Mouse (Mus musculus) liver, adult 10 weeks (tissue): Measurements from ENCODE around the gene Abcb7. TPM values are rescaled to one million over a fixed set of nuclear protein-coding genes. Genes with fewer than 3 reads are reported as not detected.

ENCODE experiments used
- polyA plus RNA-seq: library from polyadenylated mRNA; stranded (reverse); fragments of 350-450 nt; fragmentation: Illumina TruSeq; extraction: RNeasy Lipid Tissue Mini Kit (QIAGEN cat#74804); gene quantifications from one replicate; pipeline ENCODE4 v1.2.3, GENCODE M21; 2014; ENCODE audit warnings: low read depth, low replicate concordance

Gene Abcb7
- polyA plus RNA-seq = 58.0 TPM

DNA sequence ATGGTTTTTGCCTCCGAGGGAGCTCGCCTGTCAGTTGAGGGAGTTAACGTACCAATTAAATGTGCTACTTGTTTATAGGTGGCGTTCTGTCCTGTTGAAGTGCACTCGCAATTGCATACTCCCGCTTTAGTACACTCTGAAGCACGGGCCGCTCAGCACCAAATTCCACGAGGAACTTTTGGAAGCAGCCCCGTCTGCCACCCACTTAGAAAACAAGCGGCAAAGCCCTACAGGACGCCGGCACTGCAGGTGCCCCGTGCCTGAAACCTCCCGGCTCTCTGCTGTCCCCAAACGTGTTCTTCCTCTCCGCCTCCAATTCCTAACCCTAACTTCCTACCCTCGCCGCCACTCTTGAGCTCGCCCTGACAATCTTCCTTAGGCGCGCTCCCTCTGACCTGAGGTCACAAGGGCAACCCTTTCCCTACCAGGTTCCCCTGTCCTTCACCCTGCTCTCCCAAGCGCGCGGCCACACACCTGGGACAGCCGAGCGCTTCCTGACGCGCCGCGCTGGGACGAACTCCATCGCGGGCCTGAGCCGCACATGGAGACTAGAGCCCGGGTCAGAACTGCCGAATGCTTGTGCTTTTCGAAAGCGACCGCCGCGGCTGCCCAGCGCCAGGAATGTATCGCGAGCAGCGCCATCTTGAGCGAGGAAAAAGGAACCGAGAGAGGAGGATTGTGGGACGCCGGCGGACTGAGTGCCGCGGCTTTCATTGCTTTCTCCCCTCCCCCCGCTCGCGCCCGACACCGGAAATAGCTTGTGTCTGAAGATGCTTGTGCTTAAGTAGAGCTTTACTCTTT lies at the start of gene Abcb7:
Gene Abcb7, minus strand, starts transcription at position 674 of the 801 bp plus-strand sequence.

Other genes with a start within 250 kb of the Abcb7 start
- not detected for gene Nexmif, start 212.7 kb downstream of the Abcb7 start, polyA plus RNA-seq
- 2.4 TPM for gene Uprt, start 69.0 kb upstream of the Abcb7 start, polyA plus RNA-seq